Mouse (Mus musculus) testis, adult 2 months (tissue): ENCODE data around the gene Cysltr2. TPM values are rescaled to one million over a fixed set of nuclear protein-coding genes. Genes with fewer than 3 reads are reported as not detected.

Source experiments
- H3K27ac ChIP-seq: fragments of 200-500 bp; 2 replicates; pipeline ENCODE4 v1.5.1; 2012; ENCODE audit warnings: low read depth, low read length; ENCODE audit not compliant: control insufficient read depth, insufficient read depth
- H3K27me3 ChIP-seq: fragments of 200-500 bp; 2 replicates; pipeline ENCODE4 v1.6.1; 2012; ENCODE audit warnings: mild to moderate bottlenecking, low read length, moderate library complexity; ENCODE audit not compliant: control insufficient read depth, insufficient read depth
- H3K36me3 ChIP-seq: fragments of 200-500 bp; 2 replicates; pipeline ENCODE4 v1.6.1; 2012; ENCODE audit warnings: mild to moderate bottlenecking, low read length; ENCODE audit not compliant: control insufficient read depth, insufficient read depth
- H3K4me1 ChIP-seq: fragments of 200-500 bp; 2 replicates; pipeline ENCODE4 v1.6.1; 2012; ENCODE audit warnings: low read length; ENCODE audit not compliant: control insufficient read depth, insufficient read depth
- H3K4me3 ChIP-seq: fragments of 200-500 bp; 2 replicates; pipeline ENCODE4 v1.5.1; 2012; ENCODE audit warnings: low read depth, mild to moderate bottlenecking, low read length, moderate library complexity, mixed read lengths; ENCODE audit not compliant: control insufficient read depth
- CTCF ChIP-seq: fragments of 200-500 bp; IDR thresholded peaks from 2 replicates; pipeline ENCODE4 v1.5.1; 2012; ENCODE audit warnings: low read depth, mild to moderate bottlenecking, inconsistent platforms, low read length, moderate library complexity; ENCODE audit not compliant: control insufficient read depth, insufficient read depth, insufficient replicate concordance
- POLR2A ChIP-seq: fragments of 200-500 bp; IDR thresholded peaks from 2 replicates; pipeline ENCODE4 v1.6.1; 2012; ENCODE audit warnings: low read depth, mild to moderate bottlenecking, inconsistent platforms, low read length, moderate library complexity; ENCODE audit not compliant: control insufficient read depth
- polyA plus RNA-seq: library from polyadenylated mRNA; depleted of rRNA; stranded (reverse); fragments of >200 nt; gene quantifications from 2 replicates; pipeline ENCODE4 v1.2.3, GENCODE M21; 2012

Cysltr2 gene
- polyA plus RNA-seq, 1 experiment = 0.40 TPM

DNA sequence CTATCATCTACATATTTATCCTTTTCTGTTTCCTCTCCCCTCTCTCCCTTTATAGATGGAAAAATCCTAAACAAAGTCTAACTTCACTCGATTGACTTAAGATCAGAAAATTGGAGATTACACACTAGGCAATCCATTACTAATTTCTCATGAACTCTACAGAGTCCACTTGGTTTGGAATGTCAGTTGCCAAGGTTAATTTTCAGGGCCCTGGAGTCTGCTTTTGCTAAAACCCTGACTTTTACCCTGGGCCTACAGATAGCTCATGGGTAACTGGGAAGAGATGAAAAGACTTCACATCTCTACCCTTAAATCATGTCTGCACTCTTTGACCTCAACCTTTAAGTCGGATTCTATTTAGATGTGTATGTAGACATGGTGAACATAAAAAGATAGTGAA is 34.6 kb upstream of the Cysltr2 start:
- Histone ChIP-seq H3K27ac (no peak overlapping the region), H3K4me1 (no peaks in the 10 kb centered on the region), H3K4me3 (no peak overlapping the region), H3K36me3 (no peaks in the 10 kb centered on the region), H3K27me3 (no peaks in the 10 kb centered on the region)
- TF ChIP-seq CTCF (no peak), POLR2A (no peak)

DNA sequence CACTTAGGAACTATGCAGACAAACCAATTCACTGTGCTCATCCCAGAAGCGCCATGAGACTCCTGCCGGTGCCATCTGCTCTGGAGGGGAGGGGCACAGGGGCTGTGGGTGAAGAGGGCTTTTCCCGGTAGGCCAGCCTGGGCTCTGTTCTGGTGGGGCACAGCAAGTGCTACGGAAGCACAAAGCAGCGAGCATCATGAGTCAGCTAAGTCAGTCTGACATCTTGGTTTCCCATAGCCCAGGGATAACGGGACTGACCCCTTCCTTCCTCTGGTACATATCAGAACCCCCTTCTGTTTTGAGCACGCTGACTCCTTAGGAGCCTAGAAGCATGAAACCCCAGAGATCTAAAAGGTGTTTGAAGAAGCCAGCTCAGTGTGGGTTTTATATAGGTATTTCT is 15.5 kb upstream of the Cysltr2 start:
- Histone ChIP-seq H3K27ac (no peak overlapping the region), H3K4me1 (no peaks in the 10 kb centered on the region), H3K36me3 (no peaks in the 10 kb centered on the region), H3K27me3 (no peaks in the 10 kb centered on the region), H3K4me3 (no peak overlapping the region)
- no peak for TF ChIP-seq CTCF
- TF ChIP-seq POLR2A = no peak

DNA sequence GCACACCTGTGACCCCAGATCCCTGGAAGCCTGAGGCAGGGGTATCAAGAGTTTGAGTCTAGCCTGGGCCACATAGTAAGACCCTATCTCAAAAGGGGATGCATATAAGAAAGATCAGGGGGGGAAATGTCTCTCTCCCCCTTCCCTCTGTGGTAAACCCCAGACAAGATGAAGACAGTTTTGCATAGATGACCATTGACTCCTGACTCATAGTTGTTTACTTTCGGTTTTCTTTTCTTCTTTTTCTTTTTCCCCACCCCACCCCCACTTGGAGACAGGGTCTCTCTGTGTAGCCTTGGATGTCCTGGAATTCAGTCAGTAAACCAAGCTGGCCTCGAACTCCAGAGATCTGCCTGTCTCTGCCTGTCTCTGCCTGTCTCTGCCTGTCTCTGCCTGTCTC is 9.8 kb upstream of the Cysltr2 start:
- H3K4me3 ChIP-seq = no peak overlapping the region
- no peaks in the 10 kb centered on the region for H3K4me1 ChIP-seq

DNA sequence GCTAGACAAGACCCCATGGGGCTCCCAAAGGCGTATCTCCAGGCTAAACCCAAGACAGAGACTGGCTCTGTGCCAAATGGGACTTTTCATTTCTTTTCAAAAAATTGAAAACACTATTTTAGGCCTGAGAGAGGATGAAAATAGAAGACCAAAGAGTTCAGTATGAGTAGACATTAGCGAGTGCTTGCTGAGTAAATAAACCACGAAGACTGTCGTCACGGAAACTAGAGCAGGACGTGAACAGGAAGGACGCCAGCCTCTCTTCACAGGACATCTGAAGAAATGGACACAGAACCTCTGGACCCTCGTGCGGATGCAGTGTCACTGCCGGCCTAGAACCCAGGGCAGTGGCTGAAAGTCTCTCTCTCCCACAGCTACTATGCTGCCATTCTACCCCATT is 8.8 kb upstream of the Cysltr2 start:
- TF ChIP-seq POLR2A (no peak), CTCF (no peak)
- Histone ChIP-seq H3K4me3 (no peak overlapping the region), H3K36me3 (no peaks in the 10 kb centered on the region), H3K4me1 (no peaks in the 10 kb centered on the region), H3K27me3 (no peaks in the 10 kb centered on the region), H3K27ac (no peak overlapping the region)

More for the DNA sequence above, 9.8 kb upstream of the Cysltr2 start:
- no peaks in the 10 kb centered on the region for H3K27me3 ChIP-seq
- no peak overlapping the region for H3K27ac ChIP-seq
- H3K36me3 ChIP-seq = no peaks in the 10 kb centered on the region
- TF ChIP-seq POLR2A = no peak
- no peak for TF ChIP-seq CTCF

DNA sequence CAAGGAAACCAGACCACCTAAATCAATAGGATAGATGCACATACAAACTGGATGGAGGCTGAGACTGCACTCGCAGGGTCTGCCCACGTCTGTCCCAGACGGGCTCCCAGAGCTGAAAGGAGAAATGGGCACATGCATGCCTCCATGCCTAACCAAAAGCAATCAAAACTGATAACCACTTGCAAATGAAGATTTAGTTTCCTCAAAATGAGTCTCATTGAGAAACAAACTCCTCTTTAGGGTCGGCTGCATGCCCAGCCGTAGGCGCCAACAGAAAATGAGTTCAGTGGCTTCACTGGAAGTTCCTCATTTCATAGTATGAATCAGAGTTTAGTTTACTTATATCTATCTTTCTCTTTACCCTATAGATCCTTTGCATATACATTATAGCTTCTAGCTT is 7.9 kb upstream of the Cysltr2 start:
- H3K36me3 ChIP-seq = no peaks in the 10 kb centered on the region
- H3K27ac ChIP-seq = no peak overlapping the region
- H3K4me1 ChIP-seq = no peaks in the 10 kb centered on the region
- no peak overlapping the region for H3K4me3 ChIP-seq
- H3K27me3 ChIP-seq = no peaks in the 10 kb centered on the region
- TF ChIP-seq POLR2A (no peak), CTCF (no peak)

DNA sequence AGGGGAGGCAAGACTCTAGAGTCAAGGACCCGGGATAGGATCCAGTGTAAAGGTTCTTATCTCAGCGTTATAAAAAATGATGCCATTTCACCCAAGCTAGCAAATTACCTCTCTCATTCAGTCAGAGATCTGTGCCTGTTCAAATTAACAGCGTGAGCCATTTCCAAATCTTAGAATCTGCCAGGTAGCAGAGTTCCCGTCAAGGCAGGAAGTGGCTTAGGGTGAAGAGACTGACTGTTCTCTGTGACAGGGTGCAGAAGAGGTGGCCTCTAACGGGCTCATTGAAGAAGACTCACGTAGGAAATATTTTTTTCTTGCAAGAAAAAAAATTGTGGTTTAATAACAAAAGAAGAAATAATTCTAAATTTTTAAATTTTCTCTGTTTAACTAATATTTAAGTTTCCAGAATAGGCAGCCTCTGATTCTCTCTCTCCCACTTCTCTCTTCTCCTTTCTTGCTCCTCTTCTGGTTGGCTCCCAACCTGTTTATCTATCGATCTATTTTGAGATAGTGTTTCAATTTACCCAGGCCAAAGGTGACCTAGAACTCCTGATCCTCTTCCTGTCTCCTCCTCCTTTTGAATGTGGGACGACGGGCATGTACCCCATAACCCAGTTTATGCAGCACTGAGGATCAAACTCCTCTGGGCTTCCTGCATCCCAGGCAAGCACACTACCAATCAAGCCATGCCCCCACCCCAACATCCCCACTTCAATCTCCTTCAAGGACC is 3.5 kb downstream of the Cysltr2 start:
- no peaks in the 10 kb centered on the region for H3K4me1 ChIP-seq
- TF ChIP-seq POLR2A = no peak
- no peak for TF ChIP-seq CTCF
- H3K27ac ChIP-seq = no peak overlapping the region
- H3K4me3 ChIP-seq = no peak overlapping the region
- H3K36me3 ChIP-seq = no peaks in the 10 kb centered on the region
- no peaks in the 10 kb centered on the region for H3K27me3 ChIP-seq

DNA sequence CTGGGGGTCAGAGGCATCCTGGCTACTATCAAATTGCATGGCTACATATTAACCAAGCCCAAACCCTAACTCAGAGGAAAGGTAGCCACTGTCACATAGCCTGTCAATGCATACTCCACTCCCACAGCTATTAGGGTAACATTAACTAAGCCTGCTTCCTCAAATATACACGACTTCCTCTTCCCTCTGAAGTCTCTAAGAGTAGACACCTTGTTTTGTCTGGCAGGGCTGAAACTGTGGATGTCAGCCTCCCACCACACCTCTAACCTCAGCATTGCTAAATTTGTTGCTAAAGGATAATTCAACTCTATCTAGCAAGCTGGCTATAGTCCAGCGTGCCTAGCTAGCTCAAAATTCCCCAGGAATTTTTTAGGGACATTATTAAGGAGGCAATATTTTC is 7.2 kb downstream of the Cysltr2 start:
- no peaks in the 10 kb centered on the region for H3K4me1 ChIP-seq
- TF ChIP-seq POLR2A (no peak), CTCF (no peak)
- H3K36me3 ChIP-seq = no peaks in the 10 kb centered on the region
- no peaks in the 10 kb centered on the region for H3K27me3 ChIP-seq
- H3K27ac ChIP-seq = no peak overlapping the region
- no peak overlapping the region for H3K4me3 ChIP-seq
